Mouse (Mus musculus) heart, embryonic 10.5 days (tissue): ENCODE results near the gene Sf3b3. TPM values are rescaled to one million over a fixed set of nuclear protein-coding genes. Genes with fewer than 3 reads are reported as not detected.
"Not testable (repeated sequence)": the region's sequence is repeated elsewhere in the genome, so short reads cannot be mapped to it uniquely, and the experiment has no call there.

Experiments
- DNase-seq: peaks from one replicate; pipeline ENCODE4 v3.0.0-alpha.2; 2017; ENCODE audit warnings: low spot score
- H3K27ac ChIP-seq: fragments of 300-500 bp; sonication (generic); 2 replicates; pipeline ENCODE4 v1.5.1; 2016; ENCODE audit warnings: mild to moderate bottlenecking
- H3K27me3 ChIP-seq: fragments of 300-500 bp; sonication (generic); 2 replicates; pipeline ENCODE4 v1.6.1; 2016; ENCODE audit warnings: mild to moderate bottlenecking; ENCODE audit not compliant: poor library complexity, insufficient read depth, severe bottlenecking
- H3K36me3 ChIP-seq: fragments of 300-500 bp; sonication (generic); 2 replicates; pipeline ENCODE4 v1.6.1; 2016; ENCODE audit warnings: mild to moderate bottlenecking, moderate library complexity
- H3K4me1 ChIP-seq: fragments of 300-500 bp; sonication (generic); 2 replicates; pipeline ENCODE4 v1.6.1; 2016; ENCODE audit warnings: mild to moderate bottlenecking
- H3K4me3 ChIP-seq: fragments of 300-500 bp; sonication (generic); 2 replicates; pipeline ENCODE4 v1.5.1; 2016; ENCODE audit warnings: mild to moderate bottlenecking, moderate library complexity
- H3K9me3 ChIP-seq: fragments of 300-500 bp; sonication (generic); 2 replicates; pipeline ENCODE4 v1.6.1; 2016; ENCODE audit warnings: mild to moderate bottlenecking, moderate library complexity
- WGBS: fragments of 180-500 bp; shearing (Covaris S2); methylation state at CpG from one replicate; pipeline ENCODE4 v1.1.7; 2016; 5-methylcytosine and 5-hydroxymethylcytosine counted together
- polyA plus RNA-seq: library from polyadenylated mRNA; unstranded; fragments of >200 nt; fragmentation: Nextera tagmentation; extraction: Ambion mirVana; gene quantifications from 2 replicates; pipeline ENCODE4 v1.2.1, GENCODE M21; 2016

Gene Sf3b3
- polyA plus RNA-seq, 1 experiment from 2014 or later, result 148 TPM

- H3K27me3 ChIP-seq, result no peaks in the 10 kb centered on the region
- H3K36me3 ChIP-seq, result peaks cover 96% of the 10 kb centered on the region
- DNase-seq, result no peak
- no peaks in the 10 kb centered on the region for H3K9me3 ChIP-seq
- H3K4me1 ChIP-seq, result no peaks in the 10 kb centered on the region
- no peak overlapping the region for H3K27ac ChIP-seq
- 83% methylated on average over 4 of the region's 4 CpGs for WGBS
- H3K4me3 ChIP-seq, result no peak overlapping the region
These were observed 31.3 kb upstream of the Sf3b3 start for GRCm38 (mm10) chr8:110877862-110878261.

DNA sequence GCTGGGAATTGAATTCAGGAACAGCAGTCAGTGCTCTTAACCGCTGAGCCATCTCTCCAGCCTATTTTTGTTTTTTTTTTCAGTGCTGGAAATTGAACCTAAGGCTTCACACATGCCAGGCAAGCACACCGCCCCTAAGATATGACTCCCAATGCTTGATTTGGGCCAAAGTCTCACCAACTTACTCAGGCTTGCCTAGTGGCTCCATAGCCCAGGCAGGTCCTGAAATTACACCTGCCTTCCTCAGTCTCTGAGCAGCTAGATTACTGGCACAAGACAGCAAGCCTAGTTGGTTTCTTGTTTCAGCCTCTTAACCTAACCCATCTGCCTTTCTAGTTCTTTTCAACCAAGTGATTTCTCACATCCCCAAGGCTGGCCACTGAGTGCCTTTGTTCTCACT, 23.9 kb upstream of the Sf3b3 start:
- Histone ChIP-seq H3K4me1 (no peaks in the 10 kb centered on the region), H3K36me3 (peaks cover 99% of the 10 kb centered on the region), H3K27me3 (no peaks in the 10 kb centered on the region), H3K27ac (no peak overlapping the region), H3K9me3 (no peaks in the 10 kb centered on the region), H3K4me3 (no peak overlapping the region)
- 97% methylated on average over 2 of the region's 2 CpGs for WGBS
- no peak for DNase-seq

GRCm38 (mm10) chr8:110861347-110862025, 14.9 kb upstream of the Sf3b3 start:
- WGBS, result 89% methylated on average over 7 of the region's 7 CpGs
- H3K4me1 ChIP-seq, DNase-seq, H3K4me3 ChIP-seq, H3K27ac ChIP-seq, H3K9me3 ChIP-seq, H3K27me3 ChIP-seq: not testable (repeated sequence)
- peaks cover 96% of the 10 kb centered on the region for H3K36me3 ChIP-seq

GRCm38 (mm10) chr8:110859651-110860501, 13.3 kb upstream of the Sf3b3 start:
- H3K27ac ChIP-seq, result no peak overlapping the region
- no peaks in the 10 kb centered on the region for H3K27me3 ChIP-seq
- no peak for DNase-seq
- 83% methylated on average over 7 of the region's 7 CpGs for WGBS
- no peaks in the 10 kb centered on the region for H3K9me3 ChIP-seq
- no peaks in the 10 kb centered on the region for H3K4me1 ChIP-seq
- peaks cover 94% of the 10 kb centered on the region for H3K36me3 ChIP-seq
- no peak overlapping the region for H3K4me3 ChIP-seq

DNA sequence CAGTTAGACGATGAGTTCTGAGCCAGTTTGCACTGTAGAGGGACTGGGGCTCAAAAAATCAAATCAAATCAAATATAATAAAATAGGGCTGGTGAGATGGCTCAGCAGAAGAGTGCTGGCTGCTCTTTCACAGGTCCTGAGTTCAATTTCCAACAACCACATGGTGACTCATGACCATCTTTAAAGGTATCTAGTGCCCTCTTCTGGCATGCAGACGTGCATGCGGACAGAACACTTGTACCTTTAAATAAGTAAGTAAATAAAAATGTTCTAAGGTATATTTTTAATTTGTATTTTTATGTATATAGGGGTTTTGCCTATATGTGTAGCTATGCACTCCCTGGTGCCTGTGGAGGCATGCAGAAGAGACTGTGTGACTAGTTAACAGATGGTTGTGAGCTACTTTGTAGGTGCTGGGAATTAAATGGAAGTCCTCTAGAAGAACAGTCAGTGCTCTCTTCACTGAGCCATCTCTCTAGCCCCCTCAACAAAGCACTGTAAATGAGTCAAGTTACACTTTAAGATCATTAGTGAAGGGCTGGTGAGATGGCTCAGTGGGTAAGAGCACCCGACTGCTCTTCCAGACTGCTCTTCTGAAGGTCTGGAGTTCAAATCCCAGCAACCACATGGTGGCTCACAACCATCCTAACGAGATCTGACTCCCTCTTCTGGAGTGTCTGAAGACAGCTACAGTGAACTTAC, 10.3 kb upstream of the Sf3b3 start:
- no peak for DNase-seq
- Histone ChIP-seq H3K36me3 (peaks cover 94% of the 10 kb centered on the region), H3K9me3 (no peaks in the 10 kb centered on the region), H3K27me3 (no peaks in the 10 kb centered on the region), H3K4me3 (no peak overlapping the region), H3K27ac (no peak overlapping the region), H3K4me1 (no peaks in the 10 kb centered on the region)
- whole genome bisulfite sequencing, result 89% methylated on average over 5 of the region's 5 CpGs

DNA sequence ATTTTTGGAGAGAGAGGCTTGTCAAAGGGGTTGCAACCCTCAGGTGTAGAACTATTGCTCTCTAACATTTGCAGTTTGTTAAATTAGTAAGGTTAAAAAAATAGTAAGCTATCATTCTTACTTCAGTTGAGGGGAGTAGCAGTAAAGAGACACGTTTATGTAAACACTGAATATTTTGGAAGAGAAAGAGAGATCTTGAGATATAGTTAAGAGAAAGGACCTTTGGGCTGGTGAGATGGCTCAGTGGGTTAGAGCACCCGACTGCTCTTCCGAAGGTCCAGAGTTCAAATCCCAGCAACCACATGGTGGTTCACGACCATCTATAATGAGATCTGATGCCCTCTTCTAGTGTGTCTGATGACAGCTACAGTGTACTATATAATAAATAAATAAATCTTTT, 9.5 kb upstream of the Sf3b3 start:
- H3K4me3 ChIP-seq, DNase-seq, H3K27me3 ChIP-seq, H3K27ac ChIP-seq, H3K9me3 ChIP-seq, H3K4me1 ChIP-seq: not testable (repeated sequence)
- WGBS, result 91% methylated on average over 4 of the region's 4 CpGs
- H3K36me3 ChIP-seq, result peaks cover 95% of the 10 kb centered on the region

DNA sequence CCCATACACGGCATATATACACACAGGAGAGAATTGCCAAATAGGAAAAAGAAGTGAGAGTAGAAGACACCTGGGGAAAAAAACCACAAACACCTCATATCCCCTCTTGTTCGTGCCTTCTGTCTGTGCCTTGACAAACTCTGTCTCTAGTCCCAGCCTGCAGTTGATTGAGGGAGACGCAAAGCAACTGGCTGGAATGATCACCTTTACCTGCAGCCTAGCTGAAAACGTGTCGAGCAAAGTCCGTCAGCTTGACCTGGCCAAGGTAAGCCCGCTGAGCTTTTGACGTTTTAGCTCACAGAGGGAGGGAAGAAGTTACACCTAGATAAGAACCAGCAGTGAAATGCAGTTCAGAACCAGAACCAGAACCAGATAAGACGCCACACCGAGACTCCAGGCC, 4.6 kb upstream of the Sf3b3 start:
- Histone ChIP-seq H3K27ac (no peak overlapping the region), H3K4me1 (peaks cover 11% of the 10 kb centered on the region), H3K36me3 (peaks cover 65% of the 10 kb centered on the region), H3K27me3 (no peaks in the 10 kb centered on the region), H3K9me3 (no peaks in the 10 kb centered on the region), H3K4me3 (no peak overlapping the region)
- WGBS, result 93% methylated on average over 10 of the region's 10 CpGs
- DNase-seq, result no peak

GRCm38 (mm10) chr8:110847645-110848495, 1.3 kb upstream of the Sf3b3 start:
- peak overlapping the region; percentile 94; the same call in 1 of the 2 replicates for H3K27ac ChIP-seq
- no peak for DNase-seq
- H3K36me3 ChIP-seq, result peaks cover 52% of the 10 kb centered on the region

GRCm38 (mm10) chr8:110847171-110847549, 573 bp upstream of the Sf3b3 start:
- Histone ChIP-seq H3K4me1 (peaks cover 20% of the 10 kb centered on the region), H3K27me3 (no peaks in the 10 kb centered on the region), H3K27ac (peak overlapping the region; percentile 94), H3K9me3 (no peaks in the 10 kb centered on the region), H3K36me3 (peaks cover 52% of the 10 kb centered on the region), H3K4me3 (peak overlapping the region; percentile 86)
- no peak for DNase-seq
- WGBS, result 1% methylated on average over 13 of the region's 13 CpGs

More at GRCm38 (mm10) chr8:110847645-110848495, 1.3 kb upstream of the Sf3b3 start:
- 47% methylated on average over 14 of the region's 14 CpGs for WGBS
- Histone ChIP-seq H3K4me3 (peak overlapping the region; percentile 86), H3K9me3 (no peaks in the 10 kb centered on the region), H3K27me3 (no peaks in the 10 kb centered on the region), H3K4me1 (peaks cover 20% of the 10 kb centered on the region)

GRCm38 (mm10) chr8:110845821-110846404, 674 bp downstream of the Sf3b3 start:
- no peak for DNase-seq
- H3K4me3 ChIP-seq, result peak overlapping the region; percentile 86
- H3K27me3 ChIP-seq, result no peaks in the 10 kb centered on the region
- no peaks in the 10 kb centered on the region for H3K9me3 ChIP-seq
- peaks cover 20% of the 10 kb centered on the region for H3K4me1 ChIP-seq
- H3K36me3 ChIP-seq, result peaks cover 52% of the 10 kb centered on the region
- 10% methylated on average over 17 of the region's 17 CpGs for WGBS
- H3K27ac ChIP-seq, result peak overlapping the region; percentile 94

DNA sequence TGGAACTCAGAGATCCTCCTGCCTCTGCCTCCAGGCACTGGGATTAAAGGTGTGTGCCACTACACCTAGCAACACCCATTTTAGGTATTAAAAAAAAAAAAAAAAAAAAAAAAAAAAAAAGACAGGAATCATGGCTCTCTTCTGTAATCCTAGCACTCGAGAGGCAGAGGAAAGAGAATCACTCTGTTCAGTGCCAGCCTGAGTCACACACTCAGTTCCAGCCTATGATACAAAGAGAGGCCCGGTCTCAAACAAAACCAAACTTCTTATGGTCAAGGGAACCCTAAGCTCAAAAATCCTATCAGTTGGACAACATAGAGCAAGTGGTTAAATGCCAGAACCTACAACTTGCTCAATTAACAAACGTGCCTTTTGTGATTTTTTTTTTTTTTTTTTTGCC, 1.6 kb downstream of the Sf3b3 start:
- Histone ChIP-seq H3K4me3 (peak overlapping the region; percentile 86), H3K36me3 (peaks cover 52% of the 10 kb centered on the region), H3K27me3 (no peaks in the 10 kb centered on the region), H3K27ac (no peak overlapping the region), H3K4me1 (peaks cover 20% of the 10 kb centered on the region), H3K9me3 (no peaks in the 10 kb centered on the region)
- no peak for DNase-seq
- 85% methylated on average over 3 of the region's 3 CpGs for WGBS

- no peak overlapping the region for H3K27ac ChIP-seq
- H3K36me3 ChIP-seq, result peaks cover 66% of the 10 kb centered on the region
- H3K4me1 ChIP-seq, result peaks cover 17% of the 10 kb centered on the region
- DNase-seq, result no peak
- 91% methylated on average over 5 of the region's 5 CpGs for WGBS
- no peaks in the 10 kb centered on the region for H3K9me3 ChIP-seq
- no peaks in the 10 kb centered on the region for H3K27me3 ChIP-seq
- H3K4me3 ChIP-seq, result no peak overlapping the region
These were observed 3.4 kb downstream of the Sf3b3 start for GRCm38 (mm10) chr8:110843207-110843606.
